Mouse (Mus musculus) kidney, adult 2 months (tissue): ENCODE results near the gene Adk.

ENCODE experiments used
- CTCF ChIP-seq: fragments of 200-500 bp; conservative IDR thresholded peaks from 2 replicates; pipeline ENCODE4 v1.5.1; 2011; ENCODE audit warnings: low read depth, mild to moderate bottlenecking, control low read depth, low read length, moderate library complexity, mixed read lengths; ENCODE audit not compliant: insufficient read depth, insufficient read length
- POLR2A ChIP-seq: fragments of 200-500 bp; IDR thresholded peaks from one replicate; pipeline ENCODE4 v1.6.1; 2011; ENCODE audit warnings: low read depth, low read length, control low read depth

GRCm38 (mm10) chr14:21348611-21349260 lies 296.4 kb downstream of the Adk start:
- TF ChIP-seq CTCF (no peak), POLR2A (no peak)
